Mouse (Mus musculus) hindbrain, embryonic 12.5 days (tissue): Measurements from ENCODE around the gene Elmo1. TPM values are rescaled to one million over a fixed set of nuclear protein-coding genes. Genes with fewer than 3 reads are reported as not detected.

Experiments used
- ATAC-seq: fragments of 200-750 bp; cut with Nextera tagmentation; 2 replicates; pipeline ENCODE4 v1.8.0; 2017; ENCODE audit warnings: moderate TSS enrichment; ENCODE audit not compliant: low FRiP score
- H3K27ac ChIP-seq: fragments of 300-500 bp; sonication (generic); 2 replicates; pipeline ENCODE4 v1.5.1; 2016; ENCODE audit warnings: mild to moderate bottlenecking
- H3K27me3 ChIP-seq: fragments of 300-500 bp; sonication (generic); 2 replicates; pipeline ENCODE4 v1.6.1; 2016; ENCODE audit warnings: mild to moderate bottlenecking
- H3K36me3 ChIP-seq: fragments of 300-500 bp; sonication (generic); 2 replicates; pipeline ENCODE4 v1.6.1; 2016; ENCODE audit warnings: mild to moderate bottlenecking
- H3K4me1 ChIP-seq: fragments of 300-500 bp; sonication (generic); 2 replicates; pipeline ENCODE4 v1.6.1; 2016
- H3K4me2 ChIP-seq: fragments of 300-500 bp; sonication (generic); replicated peaks from 2 replicates; pipeline ENCODE4 v1.6.1; 2016; ENCODE audit warnings: mild to moderate bottlenecking
- H3K4me3 ChIP-seq: fragments of 300-500 bp; sonication (generic); 2 replicates; pipeline ENCODE4 v1.5.1; 2016; ENCODE audit warnings: mild to moderate bottlenecking
- H3K9ac ChIP-seq: fragments of 300-500 bp; sonication (generic); 2 replicates; pipeline ENCODE4 v1.6.1; 2016; ENCODE audit warnings: mild to moderate bottlenecking, moderate library complexity
- H3K9me3 ChIP-seq: fragments of 300-500 bp; sonication (generic); replicated peaks from 2 replicates; pipeline ENCODE4 v1.6.1; 2016; ENCODE audit warnings: mild to moderate bottlenecking
- WGBS: fragments of 180-500 bp; shearing (Covaris S2); methylation state at CpG from one replicate; pipeline ENCODE4 v1.1.7; 2016; 5-methylcytosine and 5-hydroxymethylcytosine counted together
- polyA plus RNA-seq: library from polyadenylated mRNA; unstranded; fragments of >200 nt; fragmentation: Nextera tagmentation; extraction: Ambion mirVana; gene quantifications from 2 replicates; pipeline ENCODE4 v1.2.1, GENCODE M21; 2016

Gene Elmo1
- polyA plus RNA-seq, 1 experiment from 2014 or later = 28.9 TPM

DNA sequence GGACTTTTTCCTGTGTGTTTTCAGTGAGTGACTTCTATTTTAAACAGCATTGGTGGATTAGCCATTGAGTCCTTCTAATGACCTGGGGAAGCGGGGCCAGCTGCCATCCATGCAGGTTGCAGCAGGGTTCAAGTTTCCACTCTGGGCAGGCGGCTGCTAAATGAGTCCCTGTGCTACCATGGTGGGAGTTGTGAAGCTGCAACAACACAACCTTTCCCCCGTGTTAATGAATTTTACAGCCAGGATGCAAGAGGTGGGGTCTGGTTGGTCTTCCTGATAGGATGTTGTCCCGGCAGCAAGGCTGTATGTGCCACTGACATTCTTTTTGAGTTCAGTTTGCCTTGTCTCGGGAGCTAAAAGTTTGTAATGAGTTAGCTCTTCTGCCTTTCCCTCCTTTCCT lies 147.2 kb downstream of the Elmo1 start:
- Histone ChIP-seq H3K4me1 (no peaks in the 10 kb centered on the region), H3K27ac (no peak overlapping the region), H3K9ac (no peak overlapping the region), H3K9me3 (no peaks in the 10 kb centered on the region), H3K4me3 (no peak overlapping the region), H3K27me3 (no peaks in the 10 kb centered on the region), H3K36me3 (no peaks in the 10 kb centered on the region), H3K4me2 (no peak overlapping the region)
- 80% methylated on average over 5 of the region's 5 CpGs for WGBS
- ATAC-seq = no peak

DNA sequence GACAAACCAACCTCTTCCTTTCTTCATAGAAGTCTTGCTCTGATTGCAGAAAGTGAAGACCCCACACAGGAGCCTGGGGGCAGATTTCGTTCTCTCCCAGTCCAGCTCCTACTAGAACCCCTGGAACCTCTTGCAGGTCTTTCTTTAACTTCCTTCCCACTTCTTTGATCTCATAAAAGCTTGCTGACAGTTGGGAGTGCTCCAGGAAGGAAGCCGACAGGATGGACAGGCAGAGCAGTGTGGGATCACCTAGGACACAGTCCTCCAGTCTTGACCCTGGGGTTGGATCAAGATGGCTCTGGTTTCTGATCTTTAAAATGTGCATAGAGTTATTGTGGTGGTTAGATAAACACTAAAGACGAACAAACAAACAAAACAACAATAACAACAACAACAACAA lies 147.8 kb downstream of the Elmo1 start:
- ATAC-seq = no peak
- H3K9ac ChIP-seq = no peak overlapping the region
- H3K9me3 ChIP-seq = no peaks in the 10 kb centered on the region
- no peaks in the 10 kb centered on the region for H3K36me3 ChIP-seq
- no peak overlapping the region for H3K4me2 ChIP-seq
- no peaks in the 10 kb centered on the region for H3K4me1 ChIP-seq
- 75% methylated on average over 3 of the region's 3 CpGs for WGBS
- no peaks in the 10 kb centered on the region for H3K27me3 ChIP-seq
- H3K4me3 ChIP-seq = no peak overlapping the region
- no peak overlapping the region for H3K27ac ChIP-seq

DNA sequence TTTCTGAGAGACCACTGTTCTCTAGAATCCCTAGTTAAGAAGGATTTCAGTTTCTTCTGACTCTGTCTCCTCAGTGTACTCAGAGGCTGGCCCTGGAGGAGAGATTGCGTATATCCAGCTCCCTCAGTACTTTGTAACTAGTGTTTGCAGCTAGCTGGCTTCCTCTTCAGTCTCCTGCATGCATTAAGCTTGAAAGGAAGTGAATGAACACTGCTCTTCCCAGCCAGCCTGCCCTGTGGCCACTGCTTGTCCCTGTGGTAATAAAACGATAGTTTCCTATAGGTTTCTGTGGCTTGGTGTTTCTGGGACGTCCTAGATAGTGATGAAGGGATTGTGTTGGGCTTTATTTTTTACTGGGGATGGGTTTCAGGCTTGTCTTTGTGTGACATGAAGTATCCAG lies 148.3 kb downstream of the Elmo1 start:
- WGBS = 86% methylated on average over 3 of the region's 3 CpGs
- ATAC-seq = no peak

DNA sequence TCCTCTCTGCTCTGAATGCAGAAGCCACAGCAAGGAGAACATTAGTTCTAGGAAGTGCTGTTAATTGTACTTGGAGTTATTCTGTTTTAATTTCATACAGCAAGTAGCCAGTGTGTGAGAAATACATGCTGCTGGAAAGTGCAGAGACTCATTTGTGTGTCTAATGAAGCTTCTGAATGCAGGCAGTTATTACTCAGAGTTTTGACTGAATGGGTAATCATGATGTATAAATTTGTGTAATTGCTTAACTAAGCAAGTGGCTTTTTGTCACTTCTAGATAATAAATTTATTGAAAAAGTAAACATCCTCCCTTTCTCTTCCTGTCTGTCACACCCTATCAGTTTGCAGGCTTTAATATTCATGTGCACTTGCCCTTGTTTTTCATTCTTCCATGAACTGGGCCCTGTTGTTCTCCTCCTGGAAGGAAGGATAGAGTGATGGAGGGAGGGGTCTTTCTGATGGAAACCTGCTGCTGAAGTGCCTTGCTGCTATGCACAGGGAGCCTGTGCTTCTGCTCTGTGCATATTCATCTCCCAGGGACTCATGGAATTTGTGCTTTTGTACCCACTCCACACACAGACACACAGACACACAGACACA lies 159.8 kb downstream of the Elmo1 start:
- Histone ChIP-seq H3K4me1 (0 out of 2 replicates have a peak, but pooled peaks cover 3% of the 10 kb centered on the region), H3K36me3 (no peaks in the 10 kb centered on the region), H3K9me3 (no peaks in the 10 kb centered on the region), H3K4me2 (no peak overlapping the region), H3K4me3 (no peak overlapping the region), H3K9ac (no peak overlapping the region), H3K27me3 (no peaks in the 10 kb centered on the region), H3K27ac (no peak overlapping the region)
- no peak for ATAC-seq

More for the DNA sequence above, 148.3 kb downstream of the Elmo1 start:
- H3K27me3 ChIP-seq = no peaks in the 10 kb centered on the region
- no peak overlapping the region for H3K4me2 ChIP-seq
- no peaks in the 10 kb centered on the region for H3K4me1 ChIP-seq
- no peak overlapping the region for H3K4me3 ChIP-seq
- no peaks in the 10 kb centered on the region for H3K36me3 ChIP-seq
- no peak overlapping the region for H3K9ac ChIP-seq
- H3K27ac ChIP-seq = no peak overlapping the region
- no peaks in the 10 kb centered on the region for H3K9me3 ChIP-seq

DNA sequence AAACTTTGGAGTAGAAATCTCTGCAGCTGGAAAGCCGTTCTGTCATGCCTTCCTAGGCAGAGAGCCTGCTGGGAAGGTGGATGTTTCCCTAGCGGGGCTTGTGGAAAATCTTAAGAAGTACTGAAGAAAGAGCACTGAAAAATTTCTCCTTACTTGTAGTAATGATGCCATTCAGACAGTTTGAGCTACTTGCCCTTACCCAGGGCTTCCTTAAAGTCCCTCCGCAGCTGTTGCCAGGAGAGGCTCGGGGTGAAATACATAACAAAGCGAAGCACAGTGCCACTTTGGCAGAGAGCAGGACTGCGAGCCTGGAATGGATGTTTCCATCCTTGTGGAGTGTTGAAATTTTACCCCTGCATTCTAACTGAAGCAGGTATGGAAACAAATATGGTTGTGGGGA lies 164.5 kb downstream of the Elmo1 start:
- Histone ChIP-seq H3K36me3 (no peaks in the 10 kb centered on the region), H3K9me3 (no peaks in the 10 kb centered on the region), H3K27ac (no peak overlapping the region), H3K4me2 (no peak overlapping the region), H3K27me3 (no peaks in the 10 kb centered on the region), H3K4me1 (0 out of 2 replicates have a peak, but pooled peaks cover 3% of the 10 kb centered on the region), H3K9ac (no peak overlapping the region), H3K4me3 (no peak overlapping the region)
- ATAC-seq = no peak
- 80% methylated on average over 6 of the region's 6 CpGs for WGBS

DNA sequence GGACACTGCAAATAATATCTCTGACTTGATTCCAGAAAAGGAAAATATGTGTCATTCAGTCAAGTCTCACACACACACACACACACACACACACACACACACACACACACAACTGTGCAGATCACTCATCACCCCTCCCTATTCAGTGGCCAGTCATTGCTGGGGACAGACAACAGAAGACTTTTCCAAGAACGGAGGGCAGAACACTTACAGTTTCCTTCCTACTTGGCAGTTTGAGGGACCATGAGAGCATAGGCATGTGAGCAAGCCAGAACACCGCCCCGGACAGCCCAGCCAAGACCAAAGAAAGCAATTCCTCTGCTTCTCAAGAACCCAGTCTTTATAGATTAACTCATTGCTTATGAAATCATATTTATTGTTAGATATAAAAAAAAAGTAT lies 165.0 kb downstream of the Elmo1 start:
- H3K27me3 ChIP-seq = no peaks in the 10 kb centered on the region
- no peak for ATAC-seq
- 95% methylated on average over 3 of the region's 3 CpGs for WGBS

DNA sequence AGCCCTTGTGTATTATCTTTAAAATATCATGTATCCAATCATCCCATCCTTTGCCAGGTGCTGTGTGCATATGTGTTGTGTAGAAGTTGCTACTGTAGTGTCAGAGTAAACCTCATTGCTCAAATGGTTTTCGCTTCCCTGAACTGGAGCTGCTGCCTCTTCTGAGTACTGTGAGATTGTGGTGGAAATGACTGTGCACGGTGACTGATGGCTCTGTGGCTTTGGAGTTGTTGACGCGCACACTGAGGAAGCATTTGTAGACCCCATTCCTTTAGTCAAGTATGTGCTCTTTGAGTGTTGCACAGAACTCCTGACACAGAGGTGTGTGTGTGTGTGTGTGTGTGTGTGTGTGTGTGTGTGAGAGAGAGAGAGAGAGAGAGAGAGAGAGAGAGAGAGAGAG lies 166.2 kb downstream of the Elmo1 start:
- Histone ChIP-seq H3K9me3 (no peaks in the 10 kb centered on the region), H3K36me3 (no peaks in the 10 kb centered on the region), H3K4me2 (no peak overlapping the region), H3K4me1 (no peaks in the 10 kb centered on the region), H3K4me3 (no peak overlapping the region), H3K27me3 (no peaks in the 10 kb centered on the region), H3K9ac (no peak overlapping the region), H3K27ac (no peak overlapping the region)
- ATAC-seq = no peak
- WGBS = 95% methylated on average over 4 of the region's 4 CpGs

More for the DNA sequence above, 165.0 kb downstream of the Elmo1 start:
- H3K4me1 ChIP-seq = 0 out of 2 replicates have a peak, but pooled peaks cover under 1% of the 10 kb centered on the region
- no peak overlapping the region for H3K4me2 ChIP-seq
- no peak overlapping the region for H3K9ac ChIP-seq
- H3K9me3 ChIP-seq = no peaks in the 10 kb centered on the region
- H3K4me3 ChIP-seq = no peak overlapping the region
- H3K36me3 ChIP-seq = no peaks in the 10 kb centered on the region
- no peak overlapping the region for H3K27ac ChIP-seq

DNA sequence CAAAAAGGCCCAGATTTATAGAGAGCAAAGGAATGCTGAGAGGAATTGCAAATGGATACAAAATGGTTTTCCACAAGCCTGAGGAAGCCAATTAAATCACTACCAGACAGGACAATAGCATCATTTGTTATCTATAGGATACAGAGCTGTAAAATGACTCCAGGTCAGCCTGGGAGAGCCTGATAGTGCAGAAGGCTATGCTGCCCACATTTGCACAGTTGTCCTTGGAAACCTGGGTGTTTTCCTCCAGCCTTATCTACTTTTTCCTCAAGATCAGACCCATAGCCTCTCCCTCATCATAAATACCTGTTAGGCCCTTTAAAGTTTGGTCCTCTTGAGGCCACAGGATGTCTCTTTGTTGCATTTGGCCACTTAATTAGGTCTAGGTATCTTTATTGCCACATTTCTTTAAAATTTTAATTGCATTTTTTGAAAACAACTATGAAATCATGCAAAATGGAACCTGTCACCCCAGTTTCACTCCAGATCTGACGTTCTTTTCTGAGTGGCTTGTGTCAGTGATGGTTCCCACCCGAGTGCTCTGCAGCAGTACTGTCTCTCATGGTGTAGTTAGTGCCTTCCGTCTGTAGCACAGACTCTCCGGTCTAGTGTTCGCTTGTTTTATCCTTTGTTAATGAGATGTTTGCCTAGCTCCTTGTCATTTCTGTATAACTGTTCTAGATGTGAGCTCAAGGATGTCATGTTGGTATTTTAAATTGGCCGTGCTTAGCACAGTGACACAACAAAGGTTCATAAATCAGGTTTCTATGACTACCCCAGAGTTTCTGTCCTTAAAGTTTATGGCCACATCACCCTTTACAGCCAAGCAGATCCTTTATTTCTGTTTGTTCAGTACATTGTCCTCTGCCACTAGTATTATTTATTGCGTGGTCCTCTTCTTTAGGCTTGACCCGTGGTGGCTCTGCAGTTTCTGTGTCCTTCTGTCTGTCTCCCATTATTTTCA lies 167.4 kb downstream of the Elmo1 start:
- H3K27ac ChIP-seq = no peak overlapping the region
- no peak overlapping the region for H3K4me2 ChIP-seq
- WGBS = 86% methylated on average over 8 of the region's 8 CpGs
- no peaks in the 10 kb centered on the region for H3K36me3 ChIP-seq
- H3K4me3 ChIP-seq = no peak overlapping the region
- no peaks in the 10 kb centered on the region for H3K4me1 ChIP-seq
- no peaks in the 10 kb centered on the region for H3K9me3 ChIP-seq
- H3K9ac ChIP-seq = no peak overlapping the region
- no peaks in the 10 kb centered on the region for H3K27me3 ChIP-seq
- ATAC-seq = no peak

DNA sequence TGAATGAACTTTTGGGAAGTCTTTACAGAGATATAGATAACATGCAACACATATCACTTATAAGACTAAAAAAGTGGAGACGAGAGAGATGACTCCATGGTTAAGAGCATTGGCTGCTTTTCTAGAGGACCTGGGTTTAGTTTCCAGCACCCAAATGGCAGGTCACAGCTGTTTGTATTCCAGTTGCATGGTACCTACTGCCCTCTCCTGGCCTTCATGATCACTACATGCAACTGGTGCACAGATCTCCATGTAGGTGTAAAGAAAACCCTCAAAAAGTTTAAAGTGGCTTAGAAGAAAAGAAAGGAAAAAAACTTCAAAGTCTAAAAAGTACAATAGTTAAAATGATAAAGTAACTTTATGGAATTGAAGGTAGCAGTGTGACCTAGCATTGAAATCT lies 172.8 kb downstream of the Elmo1 start:
- no peak for ATAC-seq
- Histone ChIP-seq H3K9ac (no peak overlapping the region), H3K27ac (no peak overlapping the region), H3K36me3 (no peaks in the 10 kb centered on the region), H3K4me1 (no peaks in the 10 kb centered on the region), H3K27me3 (no peaks in the 10 kb centered on the region), H3K4me2 (no peak overlapping the region), H3K4me3 (no peak overlapping the region), H3K9me3 (no peaks in the 10 kb centered on the region; the same call in 1 of the 2 replicates)
- WGBS = 91% methylated on average over 1 of the region's 1 CpGs

DNA sequence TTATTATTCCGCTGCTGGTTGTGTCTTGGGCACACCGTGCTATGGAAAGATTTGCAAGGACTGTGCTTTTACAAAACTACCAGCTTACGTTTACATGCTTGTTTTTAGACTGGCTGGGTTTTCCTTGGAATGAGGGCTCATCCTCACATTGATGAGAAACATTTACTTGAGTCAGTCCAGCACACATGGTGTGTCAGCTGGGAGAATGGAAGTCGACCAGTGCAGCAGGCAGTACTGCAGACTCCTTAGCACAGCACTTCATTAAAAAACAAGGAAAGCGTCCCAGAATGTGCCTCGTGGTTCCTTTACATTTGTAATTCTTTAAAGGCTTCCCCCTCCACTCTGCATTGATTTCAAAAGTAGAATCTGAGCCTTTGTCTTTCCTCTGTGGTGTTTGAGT lies 179.8 kb downstream of the Elmo1 start:
- H3K36me3 ChIP-seq = no peaks in the 10 kb centered on the region
- H3K4me2 ChIP-seq = no peak overlapping the region
- WGBS = 65% methylated on average over 6 of the region's 6 CpGs
- no peak for ATAC-seq
- H3K27ac ChIP-seq = no peak overlapping the region
- H3K27me3 ChIP-seq = no peaks in the 10 kb centered on the region
- no peaks in the 10 kb centered on the region for H3K4me1 ChIP-seq
- no peaks in the 10 kb centered on the region for H3K9me3 ChIP-seq
- H3K9ac ChIP-seq = no peak overlapping the region
- no peak overlapping the region for H3K4me3 ChIP-seq

DNA sequence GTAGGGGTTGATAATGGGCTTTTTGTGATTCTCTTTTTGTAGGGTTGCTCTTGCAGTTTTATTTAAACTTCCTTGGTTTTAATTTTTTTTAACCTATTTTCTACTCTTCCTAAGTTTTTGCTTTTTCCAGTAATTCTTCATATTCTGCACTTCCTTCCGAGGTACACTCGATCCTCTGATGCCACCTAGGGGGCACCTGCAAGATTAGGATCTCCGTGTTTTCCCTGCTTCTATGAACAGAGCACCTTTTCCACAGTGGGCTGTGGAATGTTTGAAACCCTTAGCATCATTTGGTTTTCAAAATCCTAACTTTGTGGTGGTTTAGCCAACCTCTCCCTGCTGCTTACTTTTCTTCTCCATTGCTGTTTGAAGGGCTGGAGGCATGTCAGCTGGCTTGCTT lies 181.4 kb downstream of the Elmo1 start:
- WGBS = 49% methylated on average over 3 of the region's 3 CpGs
- Histone ChIP-seq H3K9ac (no peak overlapping the region), H3K9me3 (no peaks in the 10 kb centered on the region), H3K36me3 (no peaks in the 10 kb centered on the region), H3K27ac (no peak overlapping the region), H3K27me3 (no peaks in the 10 kb centered on the region), H3K4me2 (no peak overlapping the region), H3K4me3 (no peak overlapping the region), H3K4me1 (no peaks in the 10 kb centered on the region)
- no peak for ATAC-seq

DNA sequence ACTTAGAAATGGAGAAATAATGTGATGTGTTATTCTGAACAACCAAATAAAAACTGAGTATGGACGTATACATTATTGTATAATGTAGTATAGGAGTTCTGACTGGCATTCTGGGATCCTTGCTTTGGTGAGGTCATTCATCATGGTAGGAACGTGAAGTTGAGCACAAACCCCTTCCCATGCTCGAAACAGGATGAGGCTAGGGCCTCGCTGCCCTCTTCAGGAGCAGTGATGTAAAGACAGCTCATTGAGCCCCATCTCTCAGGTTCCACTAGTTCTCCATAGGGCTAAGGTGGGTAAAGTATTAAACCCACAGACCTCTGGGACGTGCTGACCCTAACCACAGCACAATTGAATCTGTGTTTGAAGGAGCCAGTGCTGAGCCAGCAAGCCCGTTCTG lies 182.2 kb downstream of the Elmo1 start:
- no peak; the same call in 1 of the 2 replicates for ATAC-seq
- Histone ChIP-seq H3K36me3 (no peaks in the 10 kb centered on the region), H3K9me3 (no peaks in the 10 kb centered on the region), H3K4me2 (no peak overlapping the region), H3K4me3 (no peak overlapping the region), H3K27ac (no peak overlapping the region), H3K27me3 (no peaks in the 10 kb centered on the region), H3K4me1 (no peaks in the 10 kb centered on the region), H3K9ac (no peak overlapping the region)
- 54% methylated on average over 6 of the region's 6 CpGs for WGBS

DNA sequence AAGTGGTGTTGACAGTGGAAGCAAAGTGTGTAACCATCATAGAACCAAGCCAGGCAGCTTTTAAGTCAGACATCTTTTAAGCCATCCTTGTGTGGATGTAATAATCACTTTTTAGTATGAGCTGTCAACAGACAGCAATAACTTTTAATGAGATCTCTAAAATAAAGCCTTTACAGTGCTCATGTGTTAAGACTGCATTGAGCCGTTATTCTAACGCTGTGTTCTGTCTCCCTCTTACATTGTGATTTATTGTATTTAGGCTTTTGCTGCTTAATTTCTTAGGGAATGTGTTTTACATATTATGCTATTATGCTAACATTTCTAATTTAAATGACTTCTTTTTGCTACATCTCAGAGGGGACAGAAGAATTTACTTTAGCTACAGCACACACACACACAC lies 189.5 kb downstream of the Elmo1 start:
- Histone ChIP-seq H3K27me3 (no peaks in the 10 kb centered on the region), H3K27ac (no peak overlapping the region), H3K4me2 (no peak overlapping the region), H3K9ac (no peak overlapping the region), H3K4me3 (no peak overlapping the region), H3K9me3 (no peaks in the 10 kb centered on the region), H3K4me1 (no peaks in the 10 kb centered on the region), H3K36me3 (no peaks in the 10 kb centered on the region)
- 80% methylated on average over 2 of the region's 2 CpGs for WGBS
- ATAC-seq = no peak
